Mouse (Mus musculus): ENCODE measurements around the gene Gm10800.
"Not testable (repeated sequence)": the region's sequence is repeated elsewhere in the genome, so short reads cannot be mapped to it uniquely, and the experiment has no call there.

Gene Gm10800

GRCm38 (mm10) chr2:98667201-98667600 is at the start of gene Gm10800:
TSS of gene Gm10800 (minus strand) at chr2:98667301.
- DNase-seq (ENCODE audit: low spot score): not testable (repeated sequence)

- no peak for DNase-seq (ENCODE audit: low spot score)
Measured at GRCm38 (mm10) chr2:98697533-98697932, 30.4 kb upstream of the Gm10800 start.

GRCm38 (mm10) chr2:98661937-98662336 is 5.2 kb downstream of the Gm10800 start, which contains the start of gene Gm10801:
TSS of gene Gm10801 (plus strand) at chr2:98662237.
- not testable (repeated sequence) for DNase-seq (ENCODE audit: low spot score)

Measured in ovary, postnatal 10 days (tissue).